Mouse (Mus musculus) kidney, adult 9 months (tissue): Measurements from ENCODE around the gene BC049730.
"Not testable (repeated sequence)": the region's sequence is repeated elsewhere in the genome, so short reads cannot be mapped to it uniquely, and the experiment has no call there.

Experiments
- DNase-seq: peaks from one replicate; pipeline ENCODE4 v3.0.0; 2022

BC049730 gene

DNA sequence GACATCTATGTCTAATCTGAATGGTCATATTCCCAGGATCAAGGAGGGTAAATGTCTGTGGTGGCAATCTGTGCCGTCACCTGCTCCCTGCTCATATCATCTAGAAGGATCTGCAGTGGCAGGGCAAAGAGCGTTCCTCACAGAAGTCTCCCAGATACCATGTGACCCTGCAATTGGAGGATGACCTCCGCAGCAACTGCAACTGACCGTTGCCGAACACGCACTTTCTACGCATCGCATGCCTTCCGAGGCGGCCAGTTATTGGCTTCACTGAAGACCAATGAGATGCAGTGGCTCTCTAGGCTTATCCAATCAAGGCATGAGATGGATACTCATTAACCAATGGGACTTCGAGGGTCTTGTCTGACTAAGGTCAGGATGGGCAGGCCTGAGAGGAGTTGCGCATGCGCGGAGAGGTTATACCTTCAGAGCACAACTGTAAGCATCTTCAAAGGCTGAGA lies at the start of gene BC049730:
Gene BC049730 (plus strand): TSS at position 411 of the 461 bp plus-strand sequence.
- DNase-seq: no peak

- no peak for DNase-seq
These were observed 49.2 kb upstream of the BC049730 start for GRCm38 (mm10) chr7:24659737-24660357.

DNA sequence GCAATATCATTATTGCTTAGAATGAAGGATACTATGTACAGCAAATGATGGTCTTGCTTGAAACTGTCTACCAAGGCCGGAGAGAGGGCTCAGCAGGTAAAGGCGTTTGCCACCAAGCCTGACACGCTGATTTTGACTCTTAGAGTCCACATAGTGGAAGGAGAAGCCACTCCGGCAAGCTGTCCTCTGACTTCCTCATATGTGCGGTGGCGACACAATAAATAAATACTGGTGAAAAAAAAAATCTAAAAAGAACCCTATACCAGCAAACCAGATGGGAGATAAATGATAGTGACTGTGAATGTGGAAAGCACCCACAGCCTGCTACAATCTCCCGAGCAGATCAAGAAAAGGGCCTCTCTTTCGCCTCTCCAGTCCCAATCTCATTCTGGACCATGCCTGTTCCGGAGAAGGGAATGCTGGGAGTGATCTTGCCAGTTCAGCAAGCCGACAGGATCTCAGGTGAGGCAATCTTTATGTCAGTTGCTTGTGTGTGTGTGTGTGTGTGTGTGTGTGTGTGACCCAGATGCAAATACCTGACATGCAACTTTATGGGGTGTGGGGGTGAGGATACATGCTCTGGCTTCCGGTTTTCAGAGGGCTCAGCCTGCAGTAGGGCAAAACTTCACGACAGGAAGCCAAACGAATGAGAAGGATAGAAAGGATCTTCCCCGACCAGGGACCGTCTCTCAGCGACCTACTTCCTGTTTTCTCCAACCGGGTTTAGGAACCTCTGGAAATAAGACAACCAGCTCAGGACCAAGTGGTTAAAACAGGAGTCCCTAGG lies 47.7 kb upstream of the BC049730 start:
- DNase-seq: no peak

DNA sequence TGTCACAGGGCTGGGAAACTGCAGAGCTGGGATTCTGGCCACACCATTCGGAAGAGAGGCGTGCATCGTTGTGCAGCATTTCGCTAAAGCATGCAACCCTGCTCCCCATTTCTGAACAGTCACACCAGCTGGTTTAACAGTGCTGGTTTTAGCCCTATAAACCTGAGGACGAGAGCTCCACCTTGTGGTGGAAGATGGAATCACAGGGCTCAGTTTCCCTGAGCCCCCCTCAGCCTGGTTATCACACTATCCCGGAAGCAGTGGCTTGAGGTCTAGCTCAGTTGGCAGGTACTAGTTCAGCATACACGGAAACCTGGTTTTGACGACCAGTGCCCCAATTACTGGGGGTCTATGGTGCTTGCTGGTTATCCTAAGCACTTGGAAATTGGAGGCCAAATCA lies 46.5 kb upstream of the BC049730 start:
- DNase-seq: peak; percentile 62

- DNase-seq: no peak
These were observed 44.7 kb upstream of the BC049730 start for GRCm38 (mm10) chr7:24664301-24664700.

DNA sequence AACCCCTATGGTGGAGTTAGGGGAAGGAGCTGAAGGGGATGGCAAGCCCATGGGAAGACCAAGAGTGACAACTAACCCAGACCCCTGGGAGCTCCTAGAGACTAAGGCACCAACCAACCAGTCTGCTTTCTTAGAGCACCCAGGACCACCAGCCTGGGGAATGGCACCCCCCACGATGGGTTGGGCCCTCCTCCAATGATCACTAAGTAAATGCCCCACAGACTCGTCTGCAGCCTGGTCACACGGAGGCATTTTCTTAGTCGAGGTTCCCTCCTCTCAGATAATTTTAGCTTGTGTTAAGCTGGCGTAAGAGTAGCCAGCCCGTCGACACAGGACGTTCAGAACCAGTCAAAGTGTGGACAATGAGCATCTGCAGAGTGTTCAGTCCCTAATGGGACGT lies 44.1 kb upstream of the BC049730 start:
- no peak for DNase-seq

GRCm38 (mm10) chr7:24671944-24672439 lies 37.0 kb upstream of the BC049730 start:
- no peak for DNase-seq

- DNase-seq: no peak
These were observed 32.5 kb upstream of the BC049730 start, which contains the start of gene Tex101 for GRCm38 (mm10) chr7:24676575-24676974. TSS of gene Tex101 (minus strand) at chr7:24676675.

DNA sequence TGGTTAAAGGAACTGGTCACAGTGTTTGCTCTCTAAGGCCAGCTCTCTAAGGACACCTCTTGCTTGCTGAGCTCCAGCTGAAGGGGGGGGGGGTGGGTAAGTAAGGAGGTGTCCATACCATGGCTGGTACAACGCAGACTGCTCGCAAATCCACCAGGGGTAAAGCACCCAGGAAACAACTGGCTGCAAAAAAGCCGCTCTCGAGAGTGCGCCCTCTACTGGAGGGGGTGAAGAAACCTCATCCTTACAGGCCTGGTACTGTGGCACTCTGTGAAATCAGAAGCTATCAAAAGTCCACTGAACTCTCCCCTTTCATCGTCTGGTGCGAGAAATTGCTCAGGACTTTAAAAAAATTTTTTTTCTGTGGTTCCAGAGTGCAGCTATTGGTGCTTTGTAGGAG lies 24.9 kb upstream of the BC049730 start:
- DNase-seq: not testable (repeated sequence)

GRCm38 (mm10) chr7:24687519-24687918 lies 21.5 kb upstream of the BC049730 start:
- not testable (repeated sequence) for DNase-seq

- not testable (repeated sequence) for DNase-seq
These were observed 16.3 kb upstream of the BC049730 start for GRCm38 (mm10) chr7:24692693-24693092.

- DNase-seq: not testable (repeated sequence)
These were observed 11.2 kb upstream of the BC049730 start for GRCm38 (mm10) chr7:24697891-24698290.

GRCm38 (mm10) chr7:24702841-24703240 lies 6.2 kb upstream of the BC049730 start:
- DNase-seq: not testable (repeated sequence)

GRCm38 (mm10) chr7:24715039-24715438 lies 6.0 kb downstream of the BC049730 start:
- DNase-seq: no peak

- not testable (repeated sequence) for DNase-seq
These were observed 17.8 kb downstream of the BC049730 start, which contains the start of gene Gm4763 for GRCm38 (mm10) chr7:24726808-24727207. TSS of gene Gm4763 (minus strand) at chr7:24726908.

- DNase-seq: peak; percentile 16
These were observed 27.1 kb downstream of the BC049730 start for GRCm38 (mm10) chr7:24735970-24736670.

DNA sequence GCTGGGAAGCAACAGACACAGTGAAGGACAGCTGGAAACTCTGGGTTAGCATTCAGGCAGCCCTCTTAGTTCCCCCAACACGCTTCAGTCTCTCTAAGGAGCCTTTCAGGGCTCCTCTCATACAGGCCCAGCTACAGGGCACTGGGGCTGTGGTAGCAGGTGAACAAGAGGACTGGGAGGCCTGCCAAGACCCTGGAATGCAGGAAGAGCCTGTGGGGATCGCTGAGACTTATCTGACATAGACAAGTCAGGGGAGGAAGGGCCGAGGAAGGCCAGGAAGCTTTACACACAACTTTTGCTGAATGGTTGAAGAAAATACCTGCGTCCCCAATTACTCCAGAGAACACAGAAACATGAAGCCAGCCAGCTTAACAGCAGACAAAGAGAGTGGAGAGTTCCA lies 41.7 kb downstream of the BC049730 start:
- no peak for DNase-seq

GRCm38 (mm10) chr7:24751610-24752009 lies 42.6 kb downstream of the BC049730 start:
- DNase-seq: no peak

DNA sequence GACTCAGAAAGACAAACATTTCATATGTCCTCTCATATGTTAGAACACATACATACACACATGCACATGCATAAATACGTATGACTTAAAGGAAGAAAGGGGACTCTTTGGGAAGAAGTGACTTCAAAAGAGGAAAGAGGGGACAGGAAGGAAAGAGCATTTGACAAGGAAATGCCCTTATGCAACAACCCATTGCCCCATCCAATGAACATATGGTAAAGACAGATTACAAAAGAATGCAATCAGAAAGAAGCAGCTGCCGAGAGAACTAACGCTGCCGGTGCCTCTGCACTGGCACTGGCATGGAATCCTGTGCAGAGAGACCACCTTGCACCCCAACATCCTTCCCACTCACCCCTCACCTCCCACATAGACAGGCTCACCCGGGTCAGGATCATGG lies 44.4 kb downstream of the BC049730 start:
- no peak for DNase-seq

DNA sequence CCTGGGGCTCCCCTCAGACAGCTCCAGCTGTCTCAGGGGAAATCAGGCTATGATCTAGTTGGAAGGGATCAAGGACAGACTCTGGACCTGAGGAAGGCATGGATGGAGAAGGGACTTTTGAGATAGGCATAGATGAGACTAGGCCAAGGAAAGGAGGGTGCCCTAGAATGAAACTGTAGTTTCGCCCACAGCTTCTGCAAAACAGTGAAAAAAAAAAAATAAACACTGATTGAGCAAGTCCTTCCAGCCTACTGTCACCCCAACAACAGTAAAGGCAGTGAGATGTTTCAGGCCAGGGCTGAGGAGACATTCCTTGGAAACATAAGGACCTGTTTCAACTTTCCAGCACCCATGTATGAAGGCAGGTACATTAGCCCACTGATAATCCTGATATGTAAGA lies 49.5 kb downstream of the BC049730 start:
- no peak for DNase-seq

GRCm38 (mm10) chr7:24760211-24760610 lies 51.2 kb downstream of the BC049730 start, which contains the start of gene Cd177:
TSS of gene Cd177 (minus strand) at chr7:24760311.
- no peak for DNase-seq

- DNase-seq: no peak
These were observed 52.1 kb downstream of the BC049730 start for GRCm38 (mm10) chr7:24761161-24761560.

GRCm38 (mm10) chr7:24762574-24762973 lies 53.5 kb downstream of the BC049730 start:
- DNase-seq: no peak
